Mouse (Mus musculus) midbrain, embryonic 10.5 days (tissue): ENCODE results near the gene Dnah8. TPM values are rescaled to one million over a fixed set of nuclear protein-coding genes. Genes with fewer than 3 reads are reported as not detected.
A peak's percentile ranks its signal among the peaks of the same experiment; 100 is the strongest.

Experiments used
- DNase-seq: peaks from one replicate; pipeline ENCODE4 v3.0.0-alpha.2; 2017; ENCODE audit warnings: low spot score
- H3K27ac ChIP-seq: fragments of 300-500 bp; sonication (generic); replicated peaks from 2 replicates; pipeline ENCODE4 v1.5.1; 2016; ENCODE audit warnings: mild to moderate bottlenecking
- H3K27me3 ChIP-seq: fragments of 300-500 bp; sonication (generic); 2 replicates; pipeline ENCODE4 v1.6.1; 2016; ENCODE audit warnings: low read depth, mild to moderate bottlenecking; ENCODE audit not compliant: poor library complexity, severe bottlenecking
- H3K36me3 ChIP-seq: fragments of 300-500 bp; sonication (generic); 2 replicates; pipeline ENCODE4 v1.6.1; 2016; ENCODE audit warnings: mild to moderate bottlenecking, moderate library complexity
- H3K4me1 ChIP-seq: fragments of 300-500 bp; sonication (generic); 2 replicates; pipeline ENCODE4 v1.6.1; 2016
- H3K4me3 ChIP-seq: fragments of 300-500 bp; sonication (generic); 2 replicates; pipeline ENCODE4 v1.5.1; 2016; ENCODE audit warnings: mild to moderate bottlenecking, moderate library complexity
- H3K9me3 ChIP-seq: fragments of 300-500 bp; sonication (generic); replicated peaks from 2 replicates; pipeline ENCODE4 v1.6.1; 2016; ENCODE audit warnings: mild to moderate bottlenecking
- WGBS: fragments of 180-500 bp; shearing (Covaris S2); methylation state at CpG from one replicate; pipeline ENCODE4 v1.1.7; 2016; 5-methylcytosine and 5-hydroxymethylcytosine counted together
- polyA plus RNA-seq: library from polyadenylated mRNA; unstranded; fragments of >200 nt; fragmentation: Nextera tagmentation; extraction: Ambion mirVana; gene quantifications from 2 replicates; pipeline ENCODE4 v1.2.1, GENCODE M21; 2016

The Dnah8 gene
- polyA plus RNA-seq, 1 experiment from 2014 or later = 1.1 TPM

DNA sequence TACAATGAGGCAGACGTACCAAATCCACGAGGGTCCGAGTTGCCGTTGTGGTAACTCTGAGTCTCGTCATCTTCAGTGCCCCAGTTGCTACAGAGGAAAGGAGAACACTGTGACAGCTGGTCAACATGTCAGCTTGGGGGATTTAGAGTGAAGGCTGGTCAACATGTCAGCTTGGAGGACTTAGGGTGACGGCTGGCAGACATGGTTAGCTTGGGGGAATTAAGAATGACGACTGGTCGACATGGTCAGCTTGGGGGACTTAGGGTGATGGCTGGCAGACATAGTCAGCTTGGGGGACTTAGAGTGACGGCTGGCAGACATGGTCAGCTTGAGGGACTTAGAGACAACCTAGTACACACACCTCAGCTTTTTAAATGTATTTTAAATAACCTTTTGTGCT, 26.4 kb upstream of the Dnah8 start:
- DNase-seq = no peak
- WGBS = 96% methylated on average over 9 of the region's 9 CpGs
- H3K4me3 ChIP-seq = no peak overlapping the region
- peaks cover 91% of the 10 kb centered on the region for H3K36me3 ChIP-seq
- H3K27me3 ChIP-seq = no peaks in the 10 kb centered on the region
- peaks cover 6% of the 10 kb centered on the region; the same call in 1 of the 2 replicates for H3K9me3 ChIP-seq
- peaks cover 5% of the 10 kb centered on the region for H3K4me1 ChIP-seq
- no peak overlapping the region for H3K27ac ChIP-seq

- peaks cover 91% of the 10 kb centered on the region for H3K36me3 ChIP-seq
- no peak for DNase-seq
- WGBS = 83% methylated on average over 5 of the region's 5 CpGs
- H3K4me3 ChIP-seq = no peak overlapping the region
- no peaks in the 10 kb centered on the region for H3K27me3 ChIP-seq
- peaks cover 5% of the 10 kb centered on the region for H3K4me1 ChIP-seq
- peaks cover 6% of the 10 kb centered on the region; the same call in 1 of the 2 replicates for H3K9me3 ChIP-seq
- H3K27ac ChIP-seq = no peak overlapping the region
Measured at GRCm38 (mm10) chr17:30598300-30598699, 25.9 kb upstream of the Dnah8 start.

- 96% methylated on average over 14 of the region's 14 CpGs for WGBS
- no peak for DNase-seq
- Histone ChIP-seq H3K27me3 (no peaks in the 10 kb centered on the region), H3K4me1 (peaks cover 5% of the 10 kb centered on the region; the same call in 1 of the 2 replicates), H3K36me3 (peaks cover 76% of the 10 kb centered on the region), H3K27ac (no peak overlapping the region), H3K4me3 (no peak overlapping the region), H3K9me3 (peaks cover 2% of the 10 kb centered on the region; the same call in 1 of the 2 replicates)
Measured at GRCm38 (mm10) chr17:30602175-30602574, 22.0 kb upstream of the Dnah8 start.

DNA sequence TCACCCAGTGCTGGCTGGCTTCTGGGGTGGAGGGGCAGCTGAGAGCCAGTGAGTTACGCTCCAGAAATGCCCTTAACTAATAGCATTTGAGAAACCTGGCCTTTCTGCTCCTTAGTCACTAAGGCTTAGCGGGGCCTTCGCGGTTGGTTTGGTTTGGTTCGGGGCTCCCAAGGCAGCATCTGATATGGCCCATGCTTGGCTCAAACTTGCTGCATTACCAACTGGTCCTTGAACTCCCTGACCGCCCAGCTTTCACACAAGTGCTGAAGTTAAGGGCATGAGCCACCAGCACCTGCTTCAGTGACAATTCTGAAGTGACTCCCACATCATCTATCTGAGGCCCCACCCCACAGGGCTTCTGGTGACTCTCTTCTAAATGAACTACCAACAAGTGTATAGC, 19.9 kb upstream of the Dnah8 start:
- H3K27ac ChIP-seq = no peak overlapping the region
- peaks cover 26% of the 10 kb centered on the region for H3K4me1 ChIP-seq
- peaks cover 59% of the 10 kb centered on the region for H3K36me3 ChIP-seq
- H3K27me3 ChIP-seq = no peaks in the 10 kb centered on the region
- 89% methylated on average over 6 of the region's 6 CpGs for WGBS
- no peaks in the 10 kb centered on the region for H3K9me3 ChIP-seq
- DNase-seq = no peak
- H3K4me3 ChIP-seq = no peak overlapping the region

GRCm38 (mm10) chr17:30605001-30605400, 19.2 kb upstream of the Dnah8 start:
- no peaks in the 10 kb centered on the region for H3K9me3 ChIP-seq
- peaks cover 26% of the 10 kb centered on the region for H3K4me1 ChIP-seq
- H3K4me3 ChIP-seq = no peak overlapping the region
- 94% methylated on average over 5 of the region's 5 CpGs for WGBS
- no peaks in the 10 kb centered on the region for H3K27me3 ChIP-seq
- DNase-seq = no peak
- H3K27ac ChIP-seq = no peak overlapping the region
- peaks cover 56% of the 10 kb centered on the region for H3K36me3 ChIP-seq

DNA sequence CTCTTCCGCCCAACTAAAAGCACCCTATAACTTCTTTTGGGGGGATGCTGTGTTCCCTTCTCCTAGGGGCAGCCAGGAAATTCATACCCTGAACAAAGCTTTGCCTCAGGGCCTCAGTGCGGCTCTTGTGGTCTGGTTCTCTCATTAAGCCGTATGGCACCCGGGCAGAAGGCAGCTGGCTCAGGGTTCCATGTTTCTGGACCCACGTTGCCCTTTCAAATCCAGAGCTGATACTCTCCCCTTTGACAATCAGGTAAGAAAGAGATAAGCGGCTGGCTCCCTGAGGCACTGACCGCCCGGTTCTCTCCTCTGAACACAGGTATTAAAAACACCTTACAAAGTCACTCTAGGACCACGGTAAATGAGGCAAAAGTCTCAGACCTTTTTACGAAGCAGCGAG, 17.9 kb upstream of the Dnah8 start:
- Histone ChIP-seq H3K27ac (no peak overlapping the region), H3K36me3 (peaks cover 45% of the 10 kb centered on the region), H3K4me1 (peaks cover 35% of the 10 kb centered on the region), H3K4me3 (no peak overlapping the region), H3K9me3 (no peaks in the 10 kb centered on the region), H3K27me3 (no peaks in the 10 kb centered on the region)
- no peak for DNase-seq
- WGBS = 95% methylated on average over 11 of the region's 11 CpGs

DNA sequence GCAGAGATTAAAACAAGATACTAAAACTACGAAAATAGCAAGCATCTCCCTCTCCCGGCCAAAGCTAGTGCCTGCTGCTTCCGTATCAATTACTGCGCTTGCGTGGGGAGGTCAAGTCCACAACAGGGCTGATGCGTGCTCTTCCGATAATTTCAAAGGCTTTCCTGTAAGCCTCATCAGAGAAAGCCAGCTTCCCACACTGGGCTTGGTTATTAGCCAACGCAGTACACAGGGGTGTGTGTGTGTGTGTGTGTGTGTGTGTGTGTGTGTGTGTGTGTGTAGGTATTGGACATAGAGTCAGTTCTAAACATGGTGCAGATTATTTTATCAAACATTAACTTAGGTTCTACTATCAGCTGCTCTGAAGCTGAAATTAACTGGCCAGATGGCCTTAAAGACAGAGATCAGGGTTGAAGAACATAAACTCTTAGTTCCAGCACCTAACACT, 17.5 kb upstream of the Dnah8 start:
- WGBS = 93% methylated on average over 8 of the region's 8 CpGs
- Histone ChIP-seq H3K27me3 (no peaks in the 10 kb centered on the region), H3K36me3 (peaks cover 41% of the 10 kb centered on the region), H3K4me1 (peaks cover 40% of the 10 kb centered on the region), H3K4me3 (no peak overlapping the region), H3K9me3 (no peaks in the 10 kb centered on the region), H3K27ac (peak overlapping the region; percentile 38; the same call in 1 of the 2 replicates)
- DNase-seq = no peak

GRCm38 (mm10) chr17:30607330-30607729, 16.8 kb upstream of the Dnah8 start:
- H3K4me3 ChIP-seq = no peak overlapping the region
- no peak for DNase-seq
- 0 out of 2 replicates have a peak overlapping the region, but pooled peaks have one; percentile 38 for H3K27ac ChIP-seq

DNA sequence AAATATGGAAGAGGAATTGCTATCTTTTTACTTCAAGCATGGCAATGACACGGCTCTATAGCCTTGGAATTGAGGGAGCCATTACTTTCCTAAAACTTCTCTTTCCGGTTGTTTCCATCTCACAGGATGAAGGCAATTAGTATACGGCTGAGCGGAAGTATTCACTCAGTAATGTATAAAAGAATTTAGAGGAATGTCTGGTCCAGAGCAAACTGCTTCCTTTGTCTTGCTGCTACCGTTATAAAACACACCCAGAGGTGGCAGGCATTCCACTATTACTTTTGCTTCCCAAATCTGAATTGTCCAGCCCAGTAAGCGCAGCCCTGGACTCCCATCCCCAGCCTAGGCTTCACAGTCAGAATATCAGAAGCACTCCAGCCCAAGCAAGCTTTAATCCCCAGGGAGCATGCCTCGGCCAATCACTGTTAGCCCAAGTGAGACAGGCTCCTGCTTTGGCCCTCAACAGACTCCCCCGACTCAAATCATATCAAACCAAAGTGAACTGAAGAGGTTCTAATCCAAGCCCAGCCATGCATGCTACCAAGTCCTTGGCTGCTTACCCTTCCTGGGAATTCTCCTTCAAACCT, 16.2 kb upstream of the Dnah8 start:
- 73% methylated on average over 8 of the region's 8 CpGs for WGBS
- Histone ChIP-seq H3K9me3 (no peaks in the 10 kb centered on the region), H3K27ac (0 out of 2 replicates have a peak overlapping the region, but pooled peaks have one; percentile 2), H3K36me3 (peaks cover 27% of the 10 kb centered on the region), H3K27me3 (no peaks in the 10 kb centered on the region), H3K4me1 (peaks cover 46% of the 10 kb centered on the region), H3K4me3 (no peak overlapping the region)
- DNase-seq = no peak

More at GRCm38 (mm10) chr17:30607330-30607729, 16.8 kb upstream of the Dnah8 start:
- no peaks in the 10 kb centered on the region for H3K27me3 ChIP-seq
- H3K4me1 ChIP-seq = peaks cover 46% of the 10 kb centered on the region
- H3K36me3 ChIP-seq = peaks cover 34% of the 10 kb centered on the region
- WGBS = 94% methylated on average over 7 of the region's 7 CpGs
- H3K9me3 ChIP-seq = no peaks in the 10 kb centered on the region

DNA sequence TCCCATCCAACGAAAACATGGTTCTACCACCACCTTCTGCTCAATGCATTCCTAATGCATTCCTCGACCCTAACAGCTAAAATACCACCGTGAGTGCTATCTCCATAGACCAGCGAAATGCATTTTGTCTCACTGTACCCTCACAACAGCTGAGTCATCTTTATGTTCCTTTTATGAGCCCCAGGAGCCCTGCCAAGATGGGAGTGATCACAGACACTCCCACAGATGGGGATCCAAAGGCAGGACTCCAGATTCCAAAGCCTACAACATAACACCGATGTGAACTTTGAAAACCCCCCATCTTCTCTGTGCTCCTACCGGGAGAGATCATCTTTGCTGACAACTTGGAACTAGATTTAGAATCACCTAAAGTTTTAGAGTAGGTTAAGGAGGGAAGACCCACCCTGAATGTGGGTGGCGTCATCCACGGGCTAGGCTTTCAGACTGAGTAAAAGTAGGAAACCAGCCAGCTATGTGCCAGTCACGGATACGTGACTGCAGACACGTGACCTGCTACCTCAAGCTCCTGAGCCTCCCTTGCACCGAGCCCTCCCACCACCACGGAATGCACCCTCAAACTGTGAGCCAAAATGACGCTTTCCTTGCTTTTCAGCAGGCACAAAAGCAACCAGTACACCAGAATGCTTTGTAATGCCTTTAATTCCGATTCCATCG, 14.7 kb upstream of the Dnah8 start:
- no peak for DNase-seq
- 94% methylated on average over 16 of the region's 16 CpGs for WGBS
- H3K36me3 ChIP-seq = peaks cover 13% of the 10 kb centered on the region
- peaks cover 46% of the 10 kb centered on the region for H3K4me1 ChIP-seq
- no peaks in the 10 kb centered on the region for H3K27me3 ChIP-seq
- H3K27ac ChIP-seq = no peak overlapping the region
- no peak overlapping the region for H3K4me3 ChIP-seq
- H3K9me3 ChIP-seq = no peaks in the 10 kb centered on the region

- 95% methylated on average over 5 of the region's 5 CpGs for WGBS
- Histone ChIP-seq H3K27ac (no peak overlapping the region), H3K27me3 (no peaks in the 10 kb centered on the region), H3K36me3 (peaks cover 13% of the 10 kb centered on the region), H3K9me3 (no peaks in the 10 kb centered on the region), H3K4me3 (no peak overlapping the region), H3K4me1 (peaks cover 46% of the 10 kb centered on the region)
- no peak for DNase-seq
Measured at GRCm38 (mm10) chr17:30609980-30610307, 14.2 kb upstream of the Dnah8 start.

DNA sequence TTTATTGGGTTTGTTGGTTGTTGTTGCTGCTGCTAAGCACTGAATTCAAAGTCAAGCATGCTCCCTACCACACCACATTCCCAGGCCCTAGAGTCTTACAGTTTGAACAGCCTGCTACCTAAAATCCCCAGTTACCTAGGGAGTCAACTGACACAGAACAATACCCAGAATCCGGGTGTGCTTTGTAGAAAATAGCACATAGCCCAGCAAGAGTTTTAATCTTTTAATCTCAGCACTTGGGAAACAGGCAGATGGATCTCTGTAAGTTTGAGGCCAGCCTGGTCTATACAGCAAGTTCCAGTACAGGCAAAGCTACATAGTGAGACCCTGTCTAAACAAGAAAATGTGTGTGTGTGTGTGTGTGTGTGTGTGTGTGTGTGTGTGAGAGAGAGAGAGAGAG, 13.4 kb upstream of the Dnah8 start:
- Histone ChIP-seq H3K36me3 (peaks cover 13% of the 10 kb centered on the region), H3K4me3 (peak overlapping the region; percentile 76), H3K9me3 (no peaks in the 10 kb centered on the region), H3K4me1 (peaks cover 46% of the 10 kb centered on the region), H3K27me3 (no peaks in the 10 kb centered on the region), H3K27ac (no peak overlapping the region)
- 60% methylated on average over 1 of the region's 1 CpGs for WGBS
- DNase-seq = no peak
